Mouse (Mus musculus): Measurements from ENCODE around the gene Ccn6.
A peak's percentile ranks its signal among the peaks of the same experiment; 100 is the strongest.
"Not testable (repeated sequence)": the region's sequence is repeated elsewhere in the genome, so short reads cannot be mapped to it uniquely, and the experiment has no call there.

Ccn6 gene

GRCm38 (mm10) chr10:39163694-39164093 lies at the start of gene Ccn6:
Gene Ccn6 (minus strand): TSS chr10:39163794.
- DNase-seq: no peak

GRCm38 (mm10) chr10:39210031-39210430 lies 46.4 kb upstream of the Ccn6 start:
- DNase-seq: no peak

GRCm38 (mm10) chr10:39209161-39210025 lies 45.8 kb upstream of the Ccn6 start:
- no peak for DNase-seq

- DNase-seq: no peak
Measured at GRCm38 (mm10) chr10:39208712-39209111, 45.1 kb upstream of the Ccn6 start.

- no peak for DNase-seq
Measured at GRCm38 (mm10) chr10:39207310-39207855, 43.8 kb upstream of the Ccn6 start.

GRCm38 (mm10) chr10:39202490-39202889 lies 38.9 kb upstream of the Ccn6 start:
- no peak for DNase-seq

- not testable (repeated sequence) for DNase-seq
Measured at GRCm38 (mm10) chr10:39198216-39198615, 34.6 kb upstream of the Ccn6 start.

GRCm38 (mm10) chr10:39192673-39193072 lies 29.1 kb upstream of the Ccn6 start:
- no peak for DNase-seq

GRCm38 (mm10) chr10:39185545-39185906 lies 21.9 kb upstream of the Ccn6 start:
- DNase-seq: no peak

- DNase-seq: no peak
Measured at GRCm38 (mm10) chr10:39184864-39185544, 21.4 kb upstream of the Ccn6 start.

GRCm38 (mm10) chr10:39176981-39177380 lies 13.4 kb upstream of the Ccn6 start:
- DNase-seq: no peak

GRCm38 (mm10) chr10:39173077-39173476 lies 9.5 kb upstream of the Ccn6 start:
- DNase-seq: peak; percentile 68

- no peak for DNase-seq
Measured at GRCm38 (mm10) chr10:39172540-39172931, 8.9 kb upstream of the Ccn6 start.

- DNase-seq: peak; percentile 89
Measured at GRCm38 (mm10) chr10:39171603-39172539, 8.3 kb upstream of the Ccn6 start.

GRCm38 (mm10) chr10:39171134-39171533 lies 7.5 kb upstream of the Ccn6 start:
- DNase-seq: peak; percentile 91

GRCm38 (mm10) chr10:39170706-39171105 lies 7.1 kb upstream of the Ccn6 start:
- no peak for DNase-seq

GRCm38 (mm10) chr10:39170181-39170580 lies 6.6 kb upstream of the Ccn6 start:
- peak; percentile 70 for DNase-seq

GRCm38 (mm10) chr10:39169642-39170041 lies 6.0 kb upstream of the Ccn6 start:
- no peak for DNase-seq

- no peak for DNase-seq
Measured at GRCm38 (mm10) chr10:39167611-39168010, 4.0 kb upstream of the Ccn6 start.

- no peak for DNase-seq
Measured at GRCm38 (mm10) chr10:39165632-39166115, 2.1 kb upstream of the Ccn6 start.

GRCm38 (mm10) chr10:39162666-39163484 lies 719 bp downstream of the Ccn6 start:
- DNase-seq: peak; percentile 32

- no peak for DNase-seq
Measured at GRCm38 (mm10) chr10:39161406-39161805, 2.2 kb downstream of the Ccn6 start.

Measured in kidney, postnatal 14 days (tissue).